ENCODE assay signal across 8 mouse cellular contexts in the genomic region with DNA sequence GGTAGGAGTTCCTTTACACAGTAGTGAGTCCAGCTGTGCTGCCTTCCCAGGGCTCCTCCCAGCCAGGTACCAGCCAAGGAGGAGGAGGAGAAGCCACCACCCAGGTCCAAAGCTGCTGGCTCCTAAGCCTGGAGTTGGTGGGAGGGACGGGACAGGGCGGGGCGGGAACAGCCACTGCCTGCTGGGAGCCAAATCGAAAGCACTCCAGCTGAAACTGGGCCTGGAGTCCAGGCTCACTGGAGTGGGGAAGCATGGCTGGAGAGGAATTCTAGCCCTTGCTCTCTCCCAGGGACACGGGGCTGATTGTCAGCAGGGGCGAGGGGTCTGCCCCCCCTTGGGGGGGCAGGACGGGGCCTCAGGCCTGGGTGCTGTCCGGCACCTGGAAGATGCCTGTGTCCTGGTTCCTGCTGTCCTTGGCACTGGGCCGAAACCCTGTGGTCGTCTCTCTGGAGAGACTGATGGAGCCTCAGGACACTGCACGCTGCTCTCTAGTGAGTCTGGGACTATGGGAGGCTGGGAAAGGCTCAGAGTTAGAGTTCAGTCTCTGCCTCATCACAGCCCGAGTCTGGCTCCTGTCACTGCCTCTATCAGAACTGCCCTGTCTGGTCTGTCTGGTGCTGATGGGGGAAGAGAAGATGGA. TPM values are rescaled to one million over a fixed set of nuclear protein-coding genes. Genes with fewer than 3 reads are reported as not detected.
DNase-seq lines count a peak whose midpoint lies in the region; ATAC-seq and TF ChIP-seq lines count a peak whose summit lies in the region.

Gene Il17rc (plus strand): TSS at position 131 of the 640 bp plus-strand sequence.

- peak; percentile 45; the same call in 1 of the 2 replicates for ATAC-seq in intestine, embryonic 14.5 days (replicated peaks; ENCODE audit: low FRiP score, low TSS enrichment, low read depth)
- 0 out of 2 replicates have a peak, but pooled peaks have one; percentile 4 for ATAC-seq in liver, embryonic 13.5 days (ENCODE audit: low read depth)
- peak; percentile 79 for ATAC-seq in stomach, postnatal 0 days (ENCODE audit: low FRiP score, low TSS enrichment)

- H3K4me3 ChIP-seq in ES-Bruce4 (ENCODE audit: low read depth, low read length) = peak within 1 kb of the TSS; percentile 27
- peak within 1 kb of the TSS; percentile 12; the same call in 1 of the 2 replicates for H3K4me3 ChIP-seq in intestine, embryonic 14.5 days (ENCODE audit: low read depth, low read length)
- H3K4me3 ChIP-seq in liver, embryonic 13.5 days (replicated peaks) = peak within 1 kb of the TSS; percentile 36
- peak within 1 kb of the TSS; percentile 44 for H3K4me3 ChIP-seq in stomach, postnatal 0 days (ENCODE audit: low read depth, low read length)

- peak; percentile 19 for TF ChIP-seq POLR2A in ES-Bruce4 (IDR thresholded peaks at IDR 0.05; ENCODE audit: insufficient read depth, low read length)

- H3K4me2 ChIP-seq in intestine, embryonic 14.5 days (ENCODE audit: low read length) = peak within 1 kb of the TSS; percentile 45
- H3K4me2 ChIP-seq in liver, embryonic 13.5 days = peak within 1 kb of the TSS; percentile 52
- peak within 1 kb of the TSS; percentile 74 for H3K4me2 ChIP-seq in stomach, postnatal 0 days (replicated peaks; ENCODE audit: low read depth)

- H3K27me3 ChIP-seq in ES-Bruce4 (ENCODE audit: control insufficient read depth, insufficient read depth, low read length, poor library complexity, severe bottlenecking) = no peaks in the 10 kb centered on the region
- H3K27me3 ChIP-seq in intestine, embryonic 14.5 days (replicated peaks; ENCODE audit: control insufficient read depth, insufficient read depth, low read length) = 0 out of 2 replicates have a peak, but pooled peaks cover 9% of the 10 kb centered on the region
- peaks cover 34% of the 10 kb centered on the region for H3K27me3 ChIP-seq in liver, embryonic 13.5 days
- no peaks in the 10 kb centered on the region for H3K27me3 ChIP-seq in stomach, postnatal 0 days (ENCODE audit: control insufficient read depth, insufficient read depth, low read length)

- H3K36me3 ChIP-seq in ES-Bruce4 (ENCODE audit: control insufficient read depth, insufficient read depth, low read length, poor library complexity, severe bottlenecking) = no peaks in the 10 kb centered on the region
- no peaks in the 10 kb centered on the region for H3K36me3 ChIP-seq in intestine, embryonic 14.5 days (ENCODE audit: control insufficient read depth, insufficient read depth, low read length)
- H3K36me3 ChIP-seq in liver, embryonic 13.5 days = no peaks in the 10 kb centered on the region
- no peaks in the 10 kb centered on the region for H3K36me3 ChIP-seq in stomach, postnatal 0 days (ENCODE audit: control insufficient read depth, insufficient read depth, low read length)

- 24% methylated on average over 12 of the region's 12 CpGs for WGBS in intestine, embryonic 14.5 days
- WGBS in liver, embryonic 13.5 days (ENCODE audit: insufficient replicate concordance) = 42% methylated on average over 12 of the region's 12 CpGs
- WGBS in stomach, postnatal 0 days = 20% methylated on average over 11 of the region's 12 CpGs

- no peaks in the 10 kb centered on the region for H3K9me3 ChIP-seq in ES-Bruce4 (replicated peaks; ENCODE audit: control insufficient read depth, insufficient read depth, low read length, poor library complexity, severe bottlenecking)
- no peaks in the 10 kb centered on the region for H3K9me3 ChIP-seq in intestine, embryonic 14.5 days (ENCODE audit: control insufficient read depth, low read length)
- H3K9me3 ChIP-seq in liver, embryonic 13.5 days (replicated peaks) = no peaks in the 10 kb centered on the region
- no peaks in the 10 kb centered on the region for H3K9me3 ChIP-seq in stomach, postnatal 0 days (ENCODE audit: control insufficient read depth, low read length)

- H3K9ac ChIP-seq in ES-Bruce4 (ENCODE audit: low read depth, poor library complexity, severe bottlenecking) = peak within 1 kb of the TSS; percentile 29; the same call in 1 of the 2 replicates
- peak within 1 kb of the TSS; percentile 29; the same call in 1 of the 2 replicates for H3K9ac ChIP-seq in intestine, embryonic 14.5 days (ENCODE audit: low read length)
- peak within 1 kb of the TSS; percentile 51 for H3K9ac ChIP-seq in liver, embryonic 13.5 days
- peak within 1 kb of the TSS; percentile 73 for H3K9ac ChIP-seq in stomach, postnatal 0 days (ENCODE audit: low read length)

- no peak for TF ChIP-seq CTCF in ES-Bruce4 (IDR thresholded peaks at IDR 0.05; ENCODE audit: low read depth, low read length)
- TF ChIP-seq CTCF in stomach, postnatal 0 days (IDR thresholded peaks at IDR 0.05; ENCODE audit: low read depth) = no peak

- no peaks in the 10 kb centered on the region for H3K4me1 ChIP-seq in ES-Bruce4 (ENCODE audit: control insufficient read depth, insufficient read depth, low read length)
- 0 out of 2 replicates have a peak, but pooled peaks cover 16% of the 10 kb centered on the region for H3K4me1 ChIP-seq in intestine, embryonic 14.5 days (replicated peaks; ENCODE audit: control insufficient read depth, insufficient read depth, low read length)
- peaks cover 28% of the 10 kb centered on the region for H3K4me1 ChIP-seq in liver, embryonic 13.5 days (replicated peaks)
- peaks cover 8% of the 10 kb centered on the region for H3K4me1 ChIP-seq in stomach, postnatal 0 days (replicated peaks; ENCODE audit: control insufficient read depth, insufficient read depth)

- no peak for TF ChIP-seq EP300 in ES-Bruce4 (IDR thresholded peaks at IDR 0.05; ENCODE audit: insufficient read depth, low read depth, low read length)
- no peak for TF ChIP-seq EP300 in stomach, postnatal 0 days (optimal IDR thresholded peaks at IDR 0.05)

- DNase-seq in adipocyte (ENCODE audit: low spot score) = peak; percentile 90
- peak; percentile 82 for DNase-seq in gastrocnemius, postnatal 25 days
- peak; percentile 63 for DNase-seq in intestine, embryonic 14.5 days (ENCODE audit: low spot score)
- no peak for DNase-seq in liver, embryonic 13.5 days
- DNase-seq in stomach, postnatal 0 days (ENCODE audit: low spot score) = peak; percentile 91
- no peak for DNase-seq in thymus, postnatal 0 days (ENCODE audit: low spot score)
- DNase-seq in cerebellum, postnatal 14 days = no peak

- no peak within 1 kb of the TSS for H3K27ac ChIP-seq in ES-Bruce4 (ENCODE audit: insufficient read depth, low read length)
- H3K27ac ChIP-seq in intestine, embryonic 14.5 days (ENCODE audit: low read depth) = no peak within 1 kb of the TSS
- H3K27ac ChIP-seq in liver, embryonic 13.5 days = no peak within 1 kb of the TSS
- H3K27ac ChIP-seq in stomach, postnatal 0 days (replicated peaks) = peak within 1 kb of the TSS; percentile 94

RNA-seq across cellular contexts. Expression of gene Il17rc, which starts in this region (rescaled TPM):
- polyA plus RNA-seq in ES-Bruce4 (2011; ENCODE audit: insufficient read depth, insufficient read length, low read depth, missing spikeins) = 3.3 TPM in 2 replicates
- total RNA-seq in gastrocnemius, postnatal 25 days (2021) = 1 to 10 TPM; 6.0 to 8.0 TPM
- polyA plus RNA-seq in intestine, embryonic 14.5 days (2014; fragmentation: Nextera tagmentation; extraction: Ambion mirVana) = 15.3 and 18.5 TPM in 2 replicates
- 5.3 and 6.2 TPM in 2 replicates for polyA plus RNA-seq in liver, embryonic 13.5 days (2015; fragmentation: Nextera tagmentation; extraction: Ambion mirVana)
- 70.1 and 73.6 TPM in 2 replicates for polyA plus RNA-seq in stomach, postnatal 0 days (2015; fragmentation: Nextera tagmentation; extraction: Ambion mirVana)
- 5.0 and 6.5 TPM in 2 replicates for polyA plus RNA-seq in thymus, postnatal 0 days (2015; fragmentation: Nextera tagmentation; extraction: Ambion mirVana)

Comparison
In these comparisons a context has a peak if more than half of its experiments do, and no peak if none do; other contexts are left out.
1. DNase-seq: peak in adipocyte (single experiment), gastrocnemius, postnatal 25 days (single experiment), intestine, embryonic 14.5 days (single experiment) and stomach, postnatal 0 days (single experiment); none in liver, embryonic 13.5 days (single experiment), thymus, postnatal 0 days (single experiment) and cerebellum, postnatal 14 days (0 of 2).
2. ATAC-seq: peak in every context shown above with its lines; median percentile 79 in stomach, postnatal 0 days; 45 in intestine, embryonic 14.5 days; 4 in liver, embryonic 13.5 days.
3. Peak in every context shown above with its lines, with median percentiles within 50 percentile points of each other: H3K4me3 ChIP-seq, H3K9ac ChIP-seq and H3K4me2 ChIP-seq.